Mouse (Mus musculus): ENCODE measurements around the gene Zeb2. TPM values are rescaled to one million over a fixed set of nuclear protein-coding genes. Genes with fewer than 3 reads are reported as not detected.

Gene Zeb2
- total RNA-seq (2014; rRNA removed), result 150 and 186 TPM in 2 replicates
- polyA plus RNA-seq (2015; fragmentation: Nextera tagmentation; extraction: Ambion mirVana), result 47.7 and 50.6 TPM in 2 replicates

- peak; percentile 57 for ATAC-seq
- Histone ChIP-seq H3K9me3 (ENCODE audit: low read length) (no peaks in the 10 kb centered on the region), H3K36me3 (ENCODE audit: insufficient read depth) (no peaks in the 10 kb centered on the region), H3K4me1 (ENCODE audit: insufficient read depth) (0 out of 2 replicates have a peak, but pooled peaks cover 3% of the 10 kb centered on the region), H3K9ac (peak within 1 kb of the TSS; percentile 71), H3K4me2 (ENCODE audit: low read depth) (peak within 1 kb of the TSS; percentile 69), H3K4me3 (ENCODE audit: low read depth, low read length) (peak within 1 kb of the TSS; percentile 63), H3K27me3 (ENCODE audit: insufficient read depth, low read length) (no peaks in the 10 kb centered on the region), H3K27ac (ENCODE audit: low read depth, low read length) (peak within 1 kb of the TSS; percentile 98)
- TF ChIP-seq CTCF (IDR thresholded peaks at IDR 0.05; ENCODE audit: low read depth), result no peak
- WGBS, result under 1% methylated on average over 34 of the region's 39 CpGs
- DNase-seq, result peak; percentile 72
These were observed at the start of gene Zeb2 for GRCm38 (mm10) chr2:45117087-45117561. TSS of gene Zeb2 (minus strand) at chr2:45117395.

- peak overlapping the region; percentile 37 for H3K4me2 ChIP-seq (ENCODE audit: low read depth)
- no peaks in the 10 kb centered on the region for H3K4me1 ChIP-seq (ENCODE audit: insufficient read depth)
- no peaks in the 10 kb centered on the region for H3K9me3 ChIP-seq (ENCODE audit: low read length)
- DNase-seq (peak; percentile 15), ATAC-seq (peak; percentile 34; the same call in 1 of the 2 replicates)
- no peaks in the 10 kb centered on the region for H3K27me3 ChIP-seq (ENCODE audit: insufficient read depth, low read length)
- H3K4me3 ChIP-seq (ENCODE audit: low read depth, low read length), result peak overlapping the region; percentile 19; the same call in 1 of the 2 replicates
- no peaks in the 10 kb centered on the region for H3K36me3 ChIP-seq (ENCODE audit: insufficient read depth)
- WGBS, result 38% methylated on average over 5 of the region's 5 CpGs
- TF ChIP-seq CTCF (IDR thresholded peaks at IDR 0.05; ENCODE audit: low read depth), result no peak
- H3K9ac ChIP-seq, result no peak overlapping the region
- H3K27ac ChIP-seq (ENCODE audit: low read depth, low read length), result no peak overlapping the region
These were observed 41.6 kb upstream of the Zeb2 start for GRCm38 (mm10) chr2:45158785-45159184.

- H3K4me1 ChIP-seq (ENCODE audit: insufficient read depth), result no peaks in the 10 kb centered on the region
- H3K36me3 ChIP-seq (ENCODE audit: insufficient read depth), result no peaks in the 10 kb centered on the region
- no peaks in the 10 kb centered on the region for H3K9me3 ChIP-seq (ENCODE audit: low read length)
- peak overlapping the region; percentile 37 for H3K4me2 ChIP-seq (ENCODE audit: low read depth)
- H3K27me3 ChIP-seq (ENCODE audit: insufficient read depth, low read length), result no peaks in the 10 kb centered on the region
- no peak overlapping the region for H3K27ac ChIP-seq (ENCODE audit: low read depth, low read length)
- TF ChIP-seq CTCF (IDR thresholded peaks at IDR 0.05; ENCODE audit: low read depth), result no peak
- WGBS, result 7% methylated on average over 8 of the region's 8 CpGs
- ATAC-seq, result peak; percentile 77
- DNase-seq, result peak; percentile 53
- H3K9ac ChIP-seq, result no peak overlapping the region
- peak overlapping the region; percentile 19 for H3K4me3 ChIP-seq (ENCODE audit: low read depth, low read length)
These were observed 41.2 kb upstream of the Zeb2 start for GRCm38 (mm10) chr2:45158351-45158782.

GRCm38 (mm10) chr2:45153315-45153714, 36.1 kb upstream of the Zeb2 start:
- 85% methylated on average over 1 of the region's 1 CpGs for WGBS
- no peaks in the 10 kb centered on the region for H3K36me3 ChIP-seq (ENCODE audit: insufficient read depth)
- no peaks in the 10 kb centered on the region for H3K27me3 ChIP-seq (ENCODE audit: insufficient read depth, low read length)
- H3K4me1 ChIP-seq (ENCODE audit: insufficient read depth), result no peaks in the 10 kb centered on the region
- TF ChIP-seq CTCF (IDR thresholded peaks at IDR 0.05; ENCODE audit: low read depth), result no peak
- H3K4me2 ChIP-seq (ENCODE audit: low read depth), result no peak overlapping the region
- H3K4me3 ChIP-seq (ENCODE audit: low read depth, low read length), result no peak overlapping the region
- no peaks in the 10 kb centered on the region for H3K9me3 ChIP-seq (ENCODE audit: low read length)
- H3K9ac ChIP-seq, result no peak overlapping the region
- no peak for ATAC-seq
- DNase-seq, result no peak
- H3K27ac ChIP-seq (ENCODE audit: low read depth, low read length), result no peak overlapping the region

- ATAC-seq (no peak), DNase-seq (no peak)
- H3K4me1 ChIP-seq (ENCODE audit: insufficient read depth), result no peaks in the 10 kb centered on the region
- no peak overlapping the region for H3K27ac ChIP-seq (ENCODE audit: low read depth, low read length)
- no peaks in the 10 kb centered on the region for H3K27me3 ChIP-seq (ENCODE audit: insufficient read depth, low read length)
- no peaks in the 10 kb centered on the region for H3K36me3 ChIP-seq (ENCODE audit: insufficient read depth)
- H3K4me2 ChIP-seq (ENCODE audit: low read depth), result no peak overlapping the region
- no peak overlapping the region for H3K4me3 ChIP-seq (ENCODE audit: low read depth, low read length)
- no peak overlapping the region for H3K9ac ChIP-seq
- TF ChIP-seq CTCF (IDR thresholded peaks at IDR 0.05; ENCODE audit: low read depth), result no peak
- WGBS, result 80% methylated on average over 1 of the region's 1 CpGs
- no peaks in the 10 kb centered on the region for H3K9me3 ChIP-seq (ENCODE audit: low read length)
These were observed 26.0 kb upstream of the Zeb2 start for GRCm38 (mm10) chr2:45143162-45143561.

- no peak for ATAC-seq
- TF ChIP-seq CTCF (IDR thresholded peaks at IDR 0.05; ENCODE audit: low read depth), result no peak
- H3K36me3 ChIP-seq (ENCODE audit: insufficient read depth), result no peaks in the 10 kb centered on the region
- H3K9ac ChIP-seq, result no peak overlapping the region
- H3K27me3 ChIP-seq (ENCODE audit: insufficient read depth, low read length), result no peaks in the 10 kb centered on the region
- no peaks in the 10 kb centered on the region for H3K9me3 ChIP-seq (ENCODE audit: low read length)
- no peak overlapping the region for H3K4me2 ChIP-seq (ENCODE audit: low read depth)
- DNase-seq, result no peak
- H3K4me1 ChIP-seq (ENCODE audit: insufficient read depth), result no peaks in the 10 kb centered on the region
- no peak overlapping the region for H3K4me3 ChIP-seq (ENCODE audit: low read depth, low read length)
- H3K27ac ChIP-seq (ENCODE audit: low read depth, low read length), result no peak overlapping the region
- WGBS, result 93% methylated on average over 6 of the region's 6 CpGs
These were observed 21.7 kb upstream of the Zeb2 start for GRCm38 (mm10) chr2:45138906-45139305.

- no peak for ATAC-seq
- no peak overlapping the region for H3K27ac ChIP-seq (ENCODE audit: low read depth, low read length)
- WGBS, result 67% methylated on average over 2 of the region's 2 CpGs
These were observed 19.6 kb upstream of the Zeb2 start for GRCm38 (mm10) chr2:45136783-45137182.

More at GRCm38 (mm10) chr2:45136783-45137182, 19.6 kb upstream of the Zeb2 start:
- no peaks in the 10 kb centered on the region for H3K9me3 ChIP-seq (ENCODE audit: low read length)
- no peak for DNase-seq
- no peak overlapping the region for H3K4me2 ChIP-seq (ENCODE audit: low read depth)
- no peak overlapping the region for H3K9ac ChIP-seq
- H3K4me3 ChIP-seq (ENCODE audit: low read depth, low read length), result no peak overlapping the region
- H3K27me3 ChIP-seq (ENCODE audit: insufficient read depth, low read length), result no peaks in the 10 kb centered on the region
- no peak for TF ChIP-seq CTCF (IDR thresholded peaks at IDR 0.05; ENCODE audit: low read depth)
- H3K36me3 ChIP-seq (ENCODE audit: insufficient read depth), result no peaks in the 10 kb centered on the region
- no peaks in the 10 kb centered on the region for H3K4me1 ChIP-seq (ENCODE audit: insufficient read depth)

Measured in forebrain, postnatal 0 days (tissue).